Mouse (Mus musculus) granulocyte monocyte progenitor cell, adult 5-6 weeks (primary cell): ENCODE measurements around the gene Gm5862. TPM values are rescaled to one million over a fixed set of nuclear protein-coding genes. Genes with fewer than 3 reads are reported as not detected.
"Not testable (repeated sequence)": the region's sequence is repeated elsewhere in the genome, so short reads cannot be mapped to it uniquely, and the experiment has no call there.

Source experiments
- ATAC-seq: replicated peaks from 2 replicates; pipeline ENCODE4 v1.8.0; 2016; ENCODE audit warnings: mild to moderate bottlenecking, moderate TSS enrichment, inconsistent platforms; ENCODE audit not compliant: poor library complexity, severe bottlenecking
- total RNA-seq, 2 experiments: library from RNA; stranded (forward) in 1 of 2; stranded (reverse) in 1 of 2; fragments of 200-712, 200-1000 nt in 1 of 2; fragments of >200 nt in 1 of 2; fragmentation: Nextera tagmentation in 1 of 2; gene quantifications; 2 replicates each; pipeline ENCODE4 v1.2.3; 2014 to 2017

Gm5862 gene
- total RNA-seq (2014; fragmentation: Nextera tagmentation) (not detected in 2 replicates), total RNA-seq (2017) (not detected in 2 replicates)

GRCm38 (mm10) chr5:26022816-26023215 is at the start of gene Gm5862:
Gm5862 (minus strand) TSS chr5:26022916.
- ATAC-seq = not testable (repeated sequence)

GRCm38 (mm10) chr5:26070716-26071115 is 48.0 kb upstream of the Gm5862 start:
- ATAC-seq = no peak

- ATAC-seq = not testable (repeated sequence)
These were observed 35.8 kb upstream of the Gm5862 start, which contains the start of gene Gm7347 for GRCm38 (mm10) chr5:26058481-26058880. Gm7347 (minus strand) TSS chr5:26058581.

GRCm38 (mm10) chr5:26039458-26039857 is 16.7 kb upstream of the Gm5862 start, which contains the start of gene Speer4a:
Speer4a (minus strand) TSS chr5:26039558.
- ATAC-seq = not testable (repeated sequence)

GRCm38 (mm10) chr5:26007697-26008096 is 15.0 kb downstream of the Gm5862 start:
- ATAC-seq = not testable (repeated sequence)

- ATAC-seq = peak; percentile 67
These were observed 15.6 kb downstream of the Gm5862 start for GRCm38 (mm10) chr5:26006937-26007695.

GRCm38 (mm10) chr5:26004698-26005097 is 18.0 kb downstream of the Gm5862 start, which contains the start of gene Gm1979:
Gm1979 (minus strand) TSS chr5:26004798.
- not testable (repeated sequence) for ATAC-seq

- not testable (repeated sequence) for ATAC-seq
These were observed 34.2 kb downstream of the Gm5862 start, which contains the start of gene Gm21698 for GRCm38 (mm10) chr5:25988550-25988949. Gm21698 (minus strand) TSS chr5:25988650.

- not testable (repeated sequence) for ATAC-seq
These were observed 50.2 kb downstream of the Gm5862 start, which contains the start of gene Gm21680 for GRCm38 (mm10) chr5:25972563-25972962. Gm21680 (minus strand) TSS chr5:25972663.

Other genes with a start within 250 kb of the Gm5862 start
- gene Gm21663, start 80.5 kb downstream of the Gm5862 start, total RNA-seq (2014; fragmentation: Nextera tagmentation) = not detected in 2 replicates
- not detected in 2 replicates for gene Gm21663, start 80.5 kb downstream of the Gm5862 start, total RNA-seq (2017)
- not detected in 2 replicates for gene Gm21671, start 68.5 kb downstream of the Gm5862 start, total RNA-seq (2014; fragmentation: Nextera tagmentation)
- not detected in 2 replicates for gene Gm21671, start 68.5 kb downstream of the Gm5862 start, total RNA-seq (2017)
- not detected in 2 replicates for gene Gm21680, start 50.3 kb downstream of the Gm5862 start, total RNA-seq (2014; fragmentation: Nextera tagmentation)
- not detected in 2 replicates for gene Gm21680, start 50.3 kb downstream of the Gm5862 start, total RNA-seq (2017)
- gene Gm21698, start 34.3 kb downstream of the Gm5862 start, total RNA-seq (2014; fragmentation: Nextera tagmentation) = not detected in 2 replicates
- gene Gm21698, start 34.3 kb downstream of the Gm5862 start, total RNA-seq (2017) = not detected in 2 replicates
- gene Gm1979, start 18.1 kb downstream of the Gm5862 start, total RNA-seq (2014; fragmentation: Nextera tagmentation) = not detected in 2 replicates
- gene Gm1979, start 18.1 kb downstream of the Gm5862 start, total RNA-seq (2017) = not detected in 2 replicates
- not detected in 2 replicates for gene Speer4a, start 16.6 kb upstream of the Gm5862 start, total RNA-seq (2014; fragmentation: Nextera tagmentation)
- gene Speer4a, start 16.6 kb upstream of the Gm5862 start, total RNA-seq (2017) = not detected in 2 replicates
- gene Gm7347, start 35.7 kb upstream of the Gm5862 start, total RNA-seq (2014; fragmentation: Nextera tagmentation) = not detected in 2 replicates
- not detected in 2 replicates for gene Gm7347, start 35.7 kb upstream of the Gm5862 start, total RNA-seq (2017)
- gene Gm10471, start 66.4 kb upstream of the Gm5862 start, total RNA-seq (2014; fragmentation: Nextera tagmentation) = not detected in 2 replicates
- not detected in 2 replicates for gene Gm10471, start 66.4 kb upstream of the Gm5862 start, total RNA-seq (2017)
- not detected in 2 replicates for gene 5031410I06Rik, start 82.4 kb upstream of the Gm5862 start, total RNA-seq (2014; fragmentation: Nextera tagmentation)
- not detected in 2 replicates for gene 5031410I06Rik, start 82.4 kb upstream of the Gm5862 start, total RNA-seq (2017)
- not detected in 2 replicates for gene Gm10220, start 98.5 kb upstream of the Gm5862 start, total RNA-seq (2014; fragmentation: Nextera tagmentation)
- gene Gm10220, start 98.5 kb upstream of the Gm5862 start, total RNA-seq (2017) = not detected in 2 replicates
- not detected in 2 replicates for gene Gm7361, start 234.8 kb upstream of the Gm5862 start, total RNA-seq (2014; fragmentation: Nextera tagmentation)
- gene Gm7361, start 234.8 kb upstream of the Gm5862 start, total RNA-seq (2017) = not detected in 2 replicates